Mouse (Mus musculus): ENCODE measurements at regions not wholly inside any gene's neighbourhood (a gene's known extent, or its start where the extent isn't known, plus 50 kb on each side); places are given as distances from the start of the nearest gene placed in this dataset.

- TF ChIP-seq CTCF (IDR thresholded peaks at IDR 0.05 in 2 of 3, conservative IDR thresholded peaks at IDR 0.05 in 1 of 3; ENCODE audit: control insufficient read depth in 1 of 3, insufficient read depth in 1 of 3, low read depth in 2 of 3, low read length in 3 of 3, poor library complexity in 1 of 3, severe bottlenecking in 1 of 3) (no peak), NELFE (IDR thresholded peaks at IDR 0.05; ENCODE audit: low read depth, low read length) (no peak), JUND (IDR thresholded peaks at IDR 0.05; ENCODE audit: low read depth, low read length) (no peak), RCOR1 (IDR thresholded peaks at IDR 0.05; ENCODE audit: low read depth, low read length) (no peak), POLR2A (IDR thresholded peaks at IDR 0.05; ENCODE audit: control insufficient read depth in 1 of 2, insufficient read depth in 1 of 2, low read depth in 1 of 2, low read length in 2 of 2, poor library complexity in 1 of 2) (no peak), POLR2AphosphoS5 (IDR thresholded peaks at IDR 0.05; ENCODE audit: borderline replicate concordance, low read depth, low read length) (no peak)
These were observed 608.4 kb upstream of the Vstm2a start for GRCm38 (mm10) chr11:15649025-15649680.
